Mouse (Mus musculus): Measurements from ENCODE around the gene Fsip1.

Gene Fsip1

GRCm38 (mm10) chr2:118120751-118121150 is 136.0 kb downstream of the Fsip1 start:
- no peak for DNase-seq

- no peak for DNase-seq
Observed at GRCm38 (mm10) chr2:118120095-118120494, 136.7 kb downstream of the Fsip1 start.

DNA sequence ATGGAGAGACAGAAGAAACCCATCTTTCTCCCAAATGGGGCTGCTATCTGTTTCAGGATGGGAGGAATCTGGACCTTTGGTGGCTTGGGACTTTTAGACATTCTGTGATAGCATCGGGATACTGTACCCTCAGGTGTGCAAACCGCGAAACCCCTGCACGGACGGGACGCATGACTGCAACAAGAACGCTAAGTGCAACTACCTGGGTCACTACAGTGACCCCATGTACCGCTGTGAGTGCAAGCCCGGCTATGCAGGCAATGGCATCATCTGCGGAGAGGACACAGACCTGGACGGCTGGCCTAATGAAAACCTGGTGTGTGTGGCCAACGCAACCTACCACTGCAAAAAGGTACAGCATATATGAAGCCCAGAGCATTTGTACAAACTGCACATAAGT is 137.1 kb downstream of the Fsip1 start:
- DNase-seq = no peak

GRCm38 (mm10) chr2:118118515-118118914 is 138.3 kb downstream of the Fsip1 start:
- DNase-seq = no peak

DNA sequence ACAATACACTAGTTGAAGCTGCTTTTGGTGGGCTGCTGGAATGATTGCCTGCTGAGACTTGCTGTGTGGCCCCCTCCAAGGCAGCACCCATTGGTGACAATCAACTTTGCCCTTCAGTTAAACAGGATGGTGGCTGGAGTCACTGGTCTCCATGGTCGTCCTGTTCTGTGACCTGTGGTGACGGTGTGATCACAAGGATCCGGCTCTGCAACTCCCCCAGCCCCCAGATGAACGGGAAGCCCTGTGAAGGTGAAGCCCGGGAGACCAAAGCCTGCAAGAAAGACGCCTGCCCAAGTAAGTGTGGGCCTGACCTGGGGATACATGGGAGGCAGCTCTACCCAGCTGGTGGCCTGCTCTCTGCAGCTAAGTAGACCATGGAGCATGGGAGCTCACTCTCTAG is 138.7 kb downstream of the Fsip1 start:
- DNase-seq = no peak

DNA sequence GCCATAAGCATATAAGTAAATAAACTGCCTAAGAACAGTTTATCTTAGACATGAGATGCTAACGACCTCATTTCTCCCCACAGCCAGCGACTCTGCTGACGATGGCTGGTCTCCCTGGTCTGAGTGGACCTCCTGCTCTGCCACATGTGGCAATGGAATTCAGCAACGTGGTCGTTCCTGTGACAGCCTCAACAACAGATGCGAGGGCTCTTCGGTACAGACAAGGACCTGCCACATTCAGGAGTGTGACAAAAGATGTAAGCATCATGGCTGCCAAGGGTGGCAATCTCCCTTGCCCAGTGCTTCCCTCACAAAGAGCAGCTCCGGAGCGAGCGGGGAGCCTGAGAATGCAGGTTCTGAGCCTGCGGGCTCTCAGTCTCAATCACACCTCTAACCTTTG is 139.4 kb downstream of the Fsip1 start:
- DNase-seq = no peak

GRCm38 (mm10) chr2:118116754-118117290 is 139.9 kb downstream of the Fsip1 start:
- DNase-seq = no peak

DNA sequence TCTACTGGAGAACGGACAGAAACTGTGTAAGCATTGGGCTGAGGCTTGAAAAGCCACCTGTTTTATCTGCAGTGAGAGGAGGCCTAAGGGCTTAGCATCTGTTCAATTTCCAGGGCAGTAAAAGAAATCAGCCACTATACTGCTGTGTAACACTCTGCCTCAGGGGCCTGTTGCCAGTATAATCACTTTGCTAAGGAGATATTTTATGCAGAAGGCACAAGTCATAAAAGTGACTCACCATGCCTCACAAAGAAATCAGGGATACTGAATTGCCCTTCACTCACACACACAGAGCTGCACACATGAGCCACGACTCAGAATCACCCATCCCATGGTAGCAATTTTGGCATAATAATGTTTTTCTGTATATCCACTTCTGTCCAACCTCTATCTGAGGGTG is 140.6 kb downstream of the Fsip1 start:
- DNase-seq = no peak

DNA sequence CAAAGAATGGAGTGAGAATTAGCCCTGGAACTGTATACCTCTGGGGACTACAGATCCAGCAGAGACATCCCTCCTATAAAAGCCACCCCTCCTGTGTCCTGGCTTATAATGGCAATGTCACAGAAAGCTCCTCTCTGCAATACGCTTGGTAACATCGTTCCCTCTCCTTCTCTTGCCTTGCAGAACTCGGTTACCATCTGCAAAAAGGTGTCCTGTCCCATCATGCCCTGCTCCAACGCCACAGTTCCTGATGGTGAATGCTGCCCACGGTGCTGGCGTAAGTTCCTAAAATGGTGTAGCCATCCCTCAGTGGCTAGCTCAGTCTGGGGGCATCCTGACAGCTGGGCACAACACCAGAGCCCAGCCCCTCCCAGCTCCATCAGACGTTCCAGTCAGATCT is 141.1 kb downstream of the Fsip1 start:
- DNase-seq = no peak

- DNase-seq = no peak
Observed at GRCm38 (mm10) chr2:118114671-118115070, 142.1 kb downstream of the Fsip1 start.

- no peak for DNase-seq
Observed at GRCm38 (mm10) chr2:118113808-118114524, 142.8 kb downstream of the Fsip1 start.

DNA sequence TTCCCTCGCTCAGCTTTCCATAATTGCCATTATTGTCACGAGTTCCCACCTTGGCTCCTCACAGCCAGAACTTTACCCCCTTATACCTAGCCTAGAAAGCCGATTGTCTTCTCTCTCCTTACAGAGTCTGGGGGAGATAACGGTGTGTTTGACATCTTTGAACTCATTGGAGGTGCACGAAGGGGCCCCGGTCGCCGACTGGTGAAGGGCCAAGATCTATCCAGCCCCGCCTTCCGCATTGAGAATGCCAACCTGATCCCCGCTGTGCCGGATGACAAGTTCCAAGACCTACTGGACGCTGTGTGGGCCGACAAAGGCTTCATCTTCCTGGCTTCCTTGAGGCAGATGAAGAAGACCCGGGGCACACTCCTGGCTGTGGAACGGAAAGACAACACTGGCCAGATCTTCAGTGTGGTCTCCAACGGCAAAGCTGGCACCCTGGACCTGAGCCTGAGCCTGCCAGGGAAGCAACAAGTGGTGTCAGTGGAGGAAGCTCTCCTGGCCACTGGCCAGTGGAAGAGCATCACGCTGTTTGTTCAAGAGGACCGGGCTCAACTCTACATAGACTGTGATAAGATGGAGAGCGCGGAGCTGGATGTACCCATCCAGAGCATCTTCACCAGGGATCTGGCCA is 143.8 kb downstream of the Fsip1 start:
- DNase-seq = no peak

DNA sequence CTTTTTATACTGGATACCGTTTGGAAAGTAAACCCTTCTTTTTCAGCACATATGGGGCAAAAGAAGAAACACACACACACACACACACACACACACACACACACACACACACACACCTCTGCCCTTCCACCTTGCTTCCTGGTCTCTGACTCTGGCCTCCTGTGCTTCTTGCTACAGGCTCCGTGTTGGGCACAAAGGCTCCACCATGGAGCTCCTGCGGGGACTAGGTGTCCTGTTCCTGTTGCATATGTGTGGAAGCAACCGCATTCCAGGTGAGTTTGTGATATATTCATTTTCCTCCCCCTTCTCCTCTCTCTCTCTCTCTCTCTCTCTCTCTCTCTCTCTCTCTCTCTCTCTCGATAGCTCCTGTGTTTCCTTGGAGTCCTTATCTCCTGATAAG is 144.3 kb downstream of the Fsip1 start:
- no peak for DNase-seq

- DNase-seq = no peak
Observed at GRCm38 (mm10) chr2:118111488-118112131, 145.2 kb downstream of the Fsip1 start, which contains the start of gene Thbs1. Gene Thbs1 (plus strand): TSS chr2:118111876.

DNA sequence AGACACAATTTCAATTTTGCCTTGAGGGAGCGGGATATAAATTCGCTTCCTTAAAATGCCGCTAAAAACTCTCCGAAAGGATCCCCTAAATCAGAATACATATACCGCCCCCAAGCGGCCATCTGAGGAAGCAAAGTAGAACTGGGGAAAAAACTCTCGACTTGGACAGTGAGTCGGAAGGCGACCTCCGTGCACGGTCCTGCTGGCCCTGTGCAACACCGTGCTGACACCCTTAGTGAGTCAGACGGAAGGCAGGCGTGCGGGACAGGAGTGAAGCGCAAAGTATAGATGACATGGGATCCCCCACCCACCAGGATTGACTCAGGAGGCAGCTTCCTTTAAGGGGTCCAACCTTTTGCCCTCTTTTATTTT is 145.7 kb downstream of the Fsip1 start:
- DNase-seq = peak; percentile 62

- no peak for DNase-seq
Observed at GRCm38 (mm10) chr2:118110225-118110915, 146.4 kb downstream of the Fsip1 start.

GRCm38 (mm10) chr2:118102169-118102568 is 154.6 kb downstream of the Fsip1 start:
- no peak for DNase-seq

- no peak for DNase-seq
Observed at GRCm38 (mm10) chr2:118099104-118099503, 157.7 kb downstream of the Fsip1 start.

- no peak for DNase-seq
Observed at GRCm38 (mm10) chr2:118091226-118091625, 165.5 kb downstream of the Fsip1 start.

- no peak for DNase-seq
Observed at GRCm38 (mm10) chr2:118087044-118087726, 169.6 kb downstream of the Fsip1 start.

GRCm38 (mm10) chr2:118085647-118086046 is 171.1 kb downstream of the Fsip1 start:
- DNase-seq = no peak

DNA sequence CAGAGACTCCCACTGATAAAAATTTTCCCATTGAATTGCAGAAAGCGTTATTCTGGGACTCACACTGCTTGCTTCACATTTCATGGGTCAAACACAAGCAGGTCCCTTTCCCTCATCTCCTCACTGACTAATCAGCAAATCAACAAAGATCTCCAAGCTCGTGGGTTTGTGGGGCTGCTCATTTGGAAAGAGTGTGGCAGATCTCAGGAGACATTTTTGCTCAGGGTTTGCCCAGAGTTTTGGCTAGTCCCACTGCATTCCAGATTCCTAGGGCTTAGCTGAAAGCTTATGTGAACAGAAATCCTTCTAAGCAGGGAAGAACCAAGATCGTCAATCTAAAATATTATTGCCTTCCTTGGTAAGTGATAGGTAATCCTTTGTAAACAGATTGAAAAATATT is 172.1 kb downstream of the Fsip1 start:
- no peak for DNase-seq

DNA sequence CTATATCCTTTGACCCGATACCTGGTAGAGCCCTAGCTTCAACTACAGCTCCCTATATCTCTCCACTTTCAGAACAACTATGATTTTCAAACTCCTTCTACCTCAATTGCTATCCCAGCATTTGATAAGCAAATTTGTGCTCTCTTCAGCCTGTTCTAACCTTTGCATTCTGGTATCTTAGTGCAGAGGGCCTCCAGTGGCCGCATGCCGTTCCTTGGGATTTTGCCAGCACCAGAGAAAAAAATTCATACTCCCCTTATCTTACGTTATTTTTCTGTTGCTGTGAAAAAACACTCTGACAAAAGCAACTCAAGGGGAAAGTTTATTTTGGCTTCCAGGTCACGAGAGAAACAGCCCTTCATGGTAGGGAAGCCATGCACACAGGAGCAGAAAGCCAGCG is 173.1 kb downstream of the Fsip1 start:
- no peak for DNase-seq

All from cerebellum, adult 9-10 months (tissue).